Mouse (Mus musculus) cerebellum, adult 11 months (tissue): ENCODE data around the gene Nfix.
"Not testable (repeated sequence)": the region's sequence is repeated elsewhere in the genome, so short reads cannot be mapped to it uniquely, and the experiment has no call there.

Experiments
- DNase-seq: peaks from one replicate; pipeline ENCODE4 v3.0.0; 2022

Gene Nfix

GRCm38 (mm10) chr8:84689091-84689915, 110.8 kb downstream of the Nfix start:
- DNase-seq, result peak; percentile 85

- peak; percentile 82 for DNase-seq
Measured at GRCm38 (mm10) chr8:84687705-84688100, 112.4 kb downstream of the Nfix start, which contains the start of gene Nacc1. Gene Nacc1, minus strand, starts transcription at chr8:84687862.

- DNase-seq, result peak; percentile 56
Measured at GRCm38 (mm10) chr8:84687003-84687704, 113.0 kb downstream of the Nfix start.

GRCm38 (mm10) chr8:84686191-84687002, 113.7 kb downstream of the Nfix start, which contains the start of gene Trmt1:
Gene Trmt1, plus strand, starts transcription at chr8:84686307.
- no peak for DNase-seq

- DNase-seq, result no peak
Measured at GRCm38 (mm10) chr8:84684537-84684936, 115.6 kb downstream of the Nfix start.

GRCm38 (mm10) chr8:84682257-84682656, 117.9 kb downstream of the Nfix start:
- DNase-seq, result no peak

GRCm38 (mm10) chr8:84681476-84681875, 118.7 kb downstream of the Nfix start:
- DNase-seq, result no peak

GRCm38 (mm10) chr8:84677305-84677704, 122.8 kb downstream of the Nfix start:
- DNase-seq, result no peak

- DNase-seq, result not testable (repeated sequence)
Measured at GRCm38 (mm10) chr8:84670295-84671006, 129.7 kb downstream of the Nfix start.

GRCm38 (mm10) chr8:84668731-84669485, 131.2 kb downstream of the Nfix start:
- DNase-seq, result no peak

GRCm38 (mm10) chr8:84668081-84668480, 132.1 kb downstream of the Nfix start:
- no peak for DNase-seq

GRCm38 (mm10) chr8:84665385-84665893, 134.7 kb downstream of the Nfix start:
- DNase-seq, result no peak

GRCm38 (mm10) chr8:84664566-84665384, 135.4 kb downstream of the Nfix start:
- DNase-seq, result peak; percentile 84

GRCm38 (mm10) chr8:84663483-84664327, 136.4 kb downstream of the Nfix start:
- DNase-seq, result peak; percentile 97

GRCm38 (mm10) chr8:84662581-84663065, 137.5 kb downstream of the Nfix start, which contains the start of gene Ier2:
Gene Ier2, minus strand, starts transcription at chr8:84662852.
- DNase-seq, result peak; percentile 93

- no peak for DNase-seq
Measured at GRCm38 (mm10) chr8:84661961-84662571, 138.1 kb downstream of the Nfix start.

GRCm38 (mm10) chr8:84661458-84661871, 138.7 kb downstream of the Nfix start:
- DNase-seq, result peak; percentile 67

GRCm38 (mm10) chr8:84660819-84661457, 139.2 kb downstream of the Nfix start:
- no peak for DNase-seq
